9 mouse cellular contexts compared by ENCODE assay signal in genomic region chr9:60599489-60599888, GRCm38 (mm10).
DNase-seq lines count a peak whose midpoint lies in the region; ATAC-seq and TF ChIP-seq lines count a peak whose summit lies in the region.
"Had no signal": no experiment of that assay in that cellular context is flagged by ENCODE, and none has a peak within 500 bp of the region (broad histone marks: within the 10 kb centered on the region; RNA-seq: fewer than 3 reads in every experiment).

No protein-coding gene starts in this region.

- 56% methylated on average over 2 of the region's 2 CpGs for WGBS in lung, embryonic 14.5 days
- WGBS in forebrain, embryonic 16.5 days: 76% methylated on average over 2 of the region's 2 CpGs

- H3K4me2 ChIP-seq in lung, embryonic 14.5 days: no peak overlapping the region
- no peak overlapping the region for H3K4me2 ChIP-seq in forebrain, embryonic 16.5 days (ENCODE audit: low read length)

- no peaks in the 10 kb centered on the region for H3K4me1 ChIP-seq in lung, embryonic 14.5 days (ENCODE audit: insufficient read depth)
- H3K4me1 ChIP-seq in forebrain, embryonic 16.5 days (replicated peaks; ENCODE audit: control insufficient read depth, insufficient read depth, low read length): no peaks in the 10 kb centered on the region
- H3K4me1 ChIP-seq: megakaryocyte, embryonic 14.5 days had no signal

- DNase-seq in cerebellum, adult 18-20 months: peak; percentile 43 to 46
- DNase-seq in layer of hippocampus, adult 9-11 months: peak; percentile 14
- no peak for DNase-seq in layer of hippocampus, adult 9-10 months (ENCODE audit: low spot score)
- peak; percentile 19 for DNase-seq in ES-CJ7 (ENCODE audit: low read depth, low spot score)
- peak; percentile 20 for DNase-seq in forelimb bud, embryonic 11.5 days (ENCODE audit: low read depth, low spot score)
- peak; percentile 75 for DNase-seq in lung, embryonic 14.5 days

- H3K36me3 ChIP-seq in lung, embryonic 14.5 days (ENCODE audit: insufficient read depth): peaks cover 7% of the 10 kb centered on the region; the same call in 1 of the 2 replicates
- H3K36me3 ChIP-seq in forebrain, embryonic 16.5 days (ENCODE audit: control insufficient read depth, insufficient read depth): peaks cover 6% of the 10 kb centered on the region

- peak; percentile 85 for TF ChIP-seq CTCF in lung, embryonic 14.5 days (IDR thresholded peaks at IDR 0.05; ENCODE audit: low read depth)

- H3K4me3 ChIP-seq in lung, embryonic 14.5 days (ENCODE audit: low read depth, low read length): no peak overlapping the region
- no peak overlapping the region for H3K4me3 ChIP-seq in forebrain, embryonic 16.5 days (replicated peaks; ENCODE audit: low read length)
- H3K4me3 ChIP-seq: megakaryocyte, embryonic 14.5 days had no signal

- no peak overlapping the region for H3K27ac ChIP-seq in lung, embryonic 14.5 days (ENCODE audit: low read depth)
- no peak overlapping the region for H3K27ac ChIP-seq in forebrain, embryonic 16.5 days (ENCODE audit: low read length)

- H3K9me3 ChIP-seq in lung, embryonic 14.5 days (ENCODE audit: low read depth, low read length): no peaks in the 10 kb centered on the region
- no peaks in the 10 kb centered on the region for H3K9me3 ChIP-seq in forebrain, embryonic 16.5 days (ENCODE audit: control insufficient read depth, low read length)
- H3K9me3 ChIP-seq: megakaryocyte, embryonic 14.5 days had no signal

- ATAC-seq in cerebellum, adult (ENCODE audit: insufficient number of reproducible peaks, low FRiP score, low TSS enrichment): no peak
- ATAC-seq in lung, embryonic 14.5 days (ENCODE audit: insufficient read depth): peak; percentile 69; the same call in 1 of the 2 replicates
- no peak for ATAC-seq in forebrain, embryonic 16.5 days

- H3K9ac ChIP-seq in lung, embryonic 14.5 days: no peak overlapping the region
- H3K9ac ChIP-seq in forebrain, embryonic 16.5 days (replicated peaks; ENCODE audit: low read depth, low read length): no peak overlapping the region

- H3K27me3 ChIP-seq in lung, embryonic 14.5 days (ENCODE audit: insufficient read depth, low read length): no peaks in the 10 kb centered on the region
- H3K27me3 ChIP-seq in forebrain, embryonic 16.5 days (replicated peaks; ENCODE audit: control insufficient read depth, insufficient read depth, low read length): no peaks in the 10 kb centered on the region
